Mouse (Mus musculus): ENCODE results near the gene Psmd8.
A peak's percentile ranks its signal among the peaks of the same experiment; 100 is the strongest.
"Not testable (repeated sequence)": the region's sequence is repeated elsewhere in the genome, so short reads cannot be mapped to it uniquely, and the experiment has no call there.

Gene Psmd8

DNA sequence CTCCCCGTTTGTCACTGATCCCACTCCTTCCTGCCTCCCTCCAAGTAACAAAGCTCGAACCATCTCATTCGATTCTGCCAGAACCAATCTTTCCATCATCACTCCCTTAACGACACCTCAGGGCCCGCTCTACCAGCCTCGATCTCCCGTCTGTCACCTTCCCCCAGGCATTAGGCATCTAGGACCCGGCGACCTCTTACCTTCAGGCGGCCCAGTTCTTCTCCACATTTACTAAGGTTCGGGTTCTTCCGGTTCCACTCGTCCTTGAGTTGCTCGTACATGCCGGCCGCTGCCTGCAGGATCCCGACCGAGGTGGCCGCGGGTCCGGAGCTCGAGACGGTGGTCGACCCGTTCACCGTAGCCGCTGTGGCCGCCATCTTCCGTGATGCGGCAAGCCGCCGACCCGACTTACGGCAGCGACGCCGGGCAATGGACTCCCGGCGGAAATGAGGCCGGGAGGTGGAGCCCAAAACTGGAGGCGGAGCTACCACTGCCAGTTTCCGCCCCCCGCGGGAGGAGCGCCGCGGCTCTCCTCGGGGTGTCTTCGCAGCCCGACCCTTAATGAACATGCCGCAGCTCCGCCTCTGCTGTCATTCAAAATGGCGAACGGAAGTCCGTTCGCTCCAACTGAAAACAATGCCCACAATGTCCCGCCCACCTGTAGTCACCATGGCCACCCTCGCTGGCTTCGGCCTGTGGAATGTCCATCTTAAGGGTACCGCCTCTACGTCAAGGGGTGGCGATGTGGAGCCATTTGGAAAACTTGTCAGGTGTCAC, at the start of gene Psmd8:
TSS of gene Psmd8 (minus strand) at position 625 of the 777 bp plus-strand sequence.
- peak; percentile 98 for DNase-seq

DNA sequence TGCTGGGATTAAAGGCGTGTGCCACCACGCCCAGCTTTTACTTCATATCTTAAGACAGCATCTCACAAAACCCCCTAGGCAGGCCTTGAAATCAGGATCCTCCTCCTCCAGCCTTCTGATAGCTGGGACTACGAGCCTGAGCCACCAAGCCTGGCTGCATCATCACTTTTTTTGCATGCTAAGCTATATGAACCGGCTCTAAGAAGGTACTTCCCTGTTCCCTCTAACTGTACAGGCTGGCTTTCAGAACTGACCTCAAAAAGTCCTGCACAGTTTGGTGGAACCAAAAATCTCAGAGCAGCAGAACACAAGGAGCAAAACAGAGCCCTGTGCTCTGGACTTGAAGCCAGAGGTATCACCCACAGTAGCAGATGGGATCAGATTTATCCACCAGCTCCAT, 47.7 kb upstream of the Psmd8 start:
- no peak for DNase-seq

DNA sequence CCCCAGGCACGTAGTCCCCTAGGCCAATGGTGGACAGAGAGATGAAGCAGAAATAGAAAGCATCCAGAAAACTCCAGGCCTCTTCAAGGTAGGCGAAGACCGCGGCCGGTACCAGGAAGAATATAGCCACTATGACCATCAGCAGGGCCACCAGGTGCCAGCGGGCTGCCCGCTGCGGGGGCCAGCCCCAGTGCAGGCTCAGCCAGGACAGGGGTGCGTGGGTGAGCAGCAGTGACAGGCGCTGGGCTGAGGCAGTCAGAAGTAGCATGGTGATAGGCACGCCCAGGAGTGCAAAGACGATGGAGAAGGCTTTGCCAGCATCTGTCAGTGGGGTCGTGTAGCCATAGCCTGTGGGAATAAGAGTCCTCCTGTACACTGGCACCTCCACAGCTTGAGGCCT, 45.0 kb upstream of the Psmd8 start:
- no peak for DNase-seq

DNA sequence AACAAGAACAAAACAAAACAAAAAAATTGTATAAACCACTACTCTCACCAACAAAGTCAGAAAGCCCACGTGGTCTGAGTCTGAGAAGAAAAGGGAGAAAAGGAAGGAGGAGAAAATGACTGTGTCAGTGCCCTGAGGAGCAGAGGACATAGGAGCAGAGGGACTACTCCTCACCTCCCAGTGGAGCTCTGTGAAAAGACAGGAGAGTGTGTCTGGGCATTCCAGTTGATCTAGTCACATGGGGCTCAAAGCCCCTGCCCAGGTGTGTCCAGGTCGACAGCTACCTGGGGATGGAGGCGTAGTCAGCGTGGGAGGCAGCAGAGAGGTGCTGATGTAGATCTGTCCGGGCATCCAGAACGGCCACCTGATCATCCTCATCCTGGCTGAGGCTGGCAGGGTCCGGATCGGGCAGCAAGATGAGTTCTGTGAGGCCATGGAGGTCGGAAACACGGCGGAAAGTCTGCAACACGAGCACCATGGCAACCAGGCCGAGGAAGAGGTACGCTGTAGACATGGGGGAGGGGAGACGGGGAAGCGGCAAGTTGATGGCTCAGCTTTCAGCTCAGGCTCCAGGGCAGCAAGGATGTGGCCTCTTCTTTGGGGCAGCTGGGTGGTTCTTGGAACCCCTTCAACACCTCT, 44.4 kb upstream of the Psmd8 start:
- DNase-seq = peak; percentile 29

DNA sequence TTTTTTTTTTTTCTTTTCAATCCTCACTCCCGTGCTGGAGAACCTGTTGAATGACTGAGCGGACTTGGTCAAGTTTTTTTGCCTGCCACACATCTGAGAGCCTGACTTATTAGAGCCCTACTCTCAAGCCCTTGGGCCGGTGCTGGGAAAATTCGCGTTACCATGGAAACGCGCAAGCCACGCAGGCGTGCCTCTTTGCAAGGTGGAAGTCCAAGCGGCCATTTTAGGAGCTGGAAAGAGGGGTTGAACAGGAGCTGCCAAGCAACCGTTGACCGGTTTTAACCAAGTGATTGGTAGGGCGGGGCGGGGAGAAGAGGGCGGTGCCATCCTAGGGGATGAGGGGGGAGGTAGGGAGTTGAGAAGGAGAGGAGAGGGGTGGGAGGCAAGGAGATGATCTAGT, 34.3 kb upstream of the Psmd8 start:
- no peak for DNase-seq

DNA sequence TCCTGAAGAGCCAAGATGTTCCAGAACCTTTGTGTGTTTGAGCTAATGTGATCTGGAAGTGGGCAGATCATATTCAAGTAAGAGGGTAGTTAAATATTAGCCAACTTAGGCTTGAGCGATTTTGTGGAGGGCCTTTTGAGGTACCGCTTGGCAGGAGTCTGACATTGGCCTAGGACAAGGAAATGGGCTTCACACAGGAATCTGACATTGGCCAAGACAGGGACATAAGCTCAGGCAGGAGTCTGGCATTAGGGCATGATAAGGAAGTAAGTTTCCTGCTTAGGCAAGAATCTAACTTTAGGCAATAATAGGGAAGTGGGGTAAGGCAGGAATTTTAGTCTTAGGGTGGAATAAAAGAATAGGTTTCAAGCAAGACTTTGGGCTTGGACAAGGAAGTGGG, 33.7 kb upstream of the Psmd8 start:
- DNase-seq = no peak

DNA sequence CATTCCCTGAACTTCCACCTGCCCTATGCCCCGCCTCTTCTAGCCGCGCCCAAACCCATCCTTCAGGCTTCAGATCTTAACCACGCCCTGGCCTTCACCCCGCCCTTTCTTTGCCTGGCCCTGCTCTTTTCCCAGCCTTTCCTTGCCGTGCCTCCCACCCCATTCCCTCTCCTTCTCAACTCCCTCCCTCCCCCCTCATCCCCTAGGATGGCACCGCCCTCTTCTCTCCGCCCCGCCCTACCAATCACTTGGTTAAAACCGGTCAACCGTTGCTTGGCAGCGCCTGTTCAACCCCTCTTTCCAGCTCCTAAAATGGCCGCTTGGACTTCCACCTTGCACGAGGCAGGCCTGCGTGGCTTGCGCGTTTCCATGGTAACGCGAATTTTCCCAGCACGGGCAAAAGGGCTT, 33.2 kb upstream of the Psmd8 start, which contains the start of gene Catsperg1:
TSS of gene Catsperg1 (minus strand) at position 361 of the 408 bp plus-strand sequence.
- no peak for DNase-seq

DNA sequence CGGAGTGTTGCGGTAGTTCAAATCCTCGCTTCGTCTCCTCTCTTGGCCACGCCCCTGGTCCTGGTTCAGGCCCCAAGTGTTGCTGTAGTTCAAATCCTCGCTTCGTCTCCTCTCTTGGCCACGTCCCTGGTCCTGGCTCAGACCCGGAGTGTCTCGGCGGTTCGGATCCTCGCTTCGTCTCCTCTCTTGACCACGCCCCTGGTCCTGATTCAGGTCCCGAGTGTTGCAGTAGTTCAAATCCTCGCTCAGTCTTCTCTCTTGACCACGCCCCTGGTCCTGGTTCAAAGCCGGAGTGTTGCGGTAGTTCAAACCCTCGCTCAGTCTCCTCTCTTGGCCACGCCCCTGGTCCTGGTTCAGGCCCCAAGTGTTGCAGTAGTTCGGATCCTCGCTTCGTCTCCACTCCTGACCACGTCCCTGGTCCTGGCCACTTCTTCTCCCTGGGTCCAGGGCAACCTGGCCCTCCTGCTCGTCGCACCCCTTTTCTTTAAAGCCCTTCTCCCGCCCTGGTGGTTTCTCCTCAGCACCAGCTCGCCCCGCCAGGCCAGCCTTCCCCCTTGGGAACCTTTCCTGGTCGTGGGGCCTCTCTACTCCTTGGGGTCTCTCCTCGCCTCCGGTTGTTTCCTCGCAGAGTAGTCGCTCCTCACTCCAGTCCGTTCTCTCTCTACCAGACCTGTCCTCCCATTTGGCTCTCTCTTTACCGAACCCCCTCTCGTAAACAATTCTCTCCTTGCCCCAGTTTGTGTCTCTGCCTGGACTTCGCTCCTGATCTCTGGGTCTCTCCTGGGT, 32.5 kb upstream of the Psmd8 start:
- DNase-seq = not testable (repeated sequence)

DNA sequence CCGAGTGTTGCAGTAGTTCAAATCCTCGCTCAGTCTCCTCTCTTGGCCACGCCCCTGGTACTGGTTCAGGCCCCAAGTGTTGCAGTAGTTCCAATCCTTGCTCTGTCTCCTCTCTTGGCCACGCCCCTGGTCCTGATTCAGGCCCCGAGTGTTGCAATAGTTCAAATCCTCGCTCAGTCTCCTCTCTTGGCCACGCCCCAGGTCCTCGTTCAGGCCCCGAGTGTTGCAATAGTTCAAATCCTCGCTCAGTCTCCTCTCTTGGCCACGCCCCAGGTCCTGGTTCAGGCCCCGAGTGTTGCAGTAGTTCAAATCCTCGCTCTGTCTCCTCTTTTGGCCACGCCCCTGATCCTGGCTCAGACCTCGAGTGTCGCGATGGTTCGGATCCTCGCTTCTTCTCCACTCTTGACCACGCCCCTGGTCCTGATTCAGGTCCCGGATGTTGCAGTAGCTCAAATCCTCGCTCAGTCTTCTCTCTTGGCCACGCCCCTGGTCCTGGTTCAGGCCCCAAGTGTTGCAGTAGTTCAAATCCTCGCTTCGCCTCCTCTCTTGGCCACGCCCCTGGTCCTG, 31.8 kb upstream of the Psmd8 start:
- DNase-seq = no peak

DNA sequence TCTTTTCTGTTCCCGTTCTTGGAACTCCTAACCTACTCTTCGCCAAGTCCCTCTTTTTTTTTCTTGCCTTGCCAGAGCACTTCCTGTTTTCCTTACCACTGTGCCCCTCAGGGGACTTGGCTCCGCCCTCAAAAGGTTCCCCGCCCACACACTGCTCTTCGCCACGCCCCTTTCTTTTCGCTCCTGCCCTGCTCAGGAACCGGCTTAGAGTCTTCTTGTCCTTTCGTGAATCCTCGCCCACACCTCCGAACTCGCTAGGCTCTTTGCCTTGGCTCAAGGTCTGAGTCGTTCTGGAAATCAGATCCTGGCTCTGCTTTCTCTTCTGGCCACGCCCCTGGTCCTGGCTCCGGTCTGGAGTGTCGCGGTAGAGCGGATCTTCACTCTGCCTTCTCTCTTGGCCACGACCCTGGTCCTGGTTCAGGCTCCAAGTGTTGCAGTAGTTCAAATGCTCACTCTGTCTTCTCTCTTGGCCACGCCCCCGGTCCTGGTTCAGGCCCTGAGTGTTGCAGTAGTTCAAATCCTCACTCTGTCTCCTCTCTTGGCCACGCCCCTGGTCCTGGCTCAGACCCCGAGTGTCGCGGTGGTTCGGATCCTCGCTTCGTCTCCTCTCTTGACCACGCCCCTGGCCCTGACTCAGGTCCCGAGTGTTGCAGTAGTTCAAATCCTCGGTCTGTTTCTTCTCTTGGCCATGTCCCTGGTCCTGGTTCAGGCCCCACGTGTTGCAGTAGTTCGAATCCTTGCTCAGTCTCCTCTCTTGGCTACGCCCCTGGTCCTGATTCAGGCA, 31.1 kb upstream of the Psmd8 start:
- peak; percentile 89 for DNase-seq

DNA sequence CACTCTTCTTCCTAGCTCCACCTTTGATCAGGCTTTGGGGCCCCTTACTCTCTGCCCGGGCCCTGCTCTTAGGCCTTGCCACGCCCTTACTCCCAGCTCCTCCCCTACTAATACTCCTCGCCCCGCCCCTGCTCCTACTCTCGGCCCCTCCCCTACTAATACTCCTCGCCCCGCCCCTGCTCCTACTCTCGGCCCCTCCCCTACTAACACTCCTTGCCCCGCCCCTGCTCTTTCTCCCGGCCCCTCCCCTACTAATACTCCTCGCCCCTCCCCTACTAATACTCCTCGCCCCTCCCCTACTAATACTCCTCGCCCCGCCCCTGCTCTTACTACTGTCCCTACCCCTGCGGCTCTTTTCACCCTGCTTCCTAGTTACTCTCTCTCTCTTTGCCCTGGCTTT, 30.5 kb upstream of the Psmd8 start:
- peak; percentile 43 for DNase-seq

DNA sequence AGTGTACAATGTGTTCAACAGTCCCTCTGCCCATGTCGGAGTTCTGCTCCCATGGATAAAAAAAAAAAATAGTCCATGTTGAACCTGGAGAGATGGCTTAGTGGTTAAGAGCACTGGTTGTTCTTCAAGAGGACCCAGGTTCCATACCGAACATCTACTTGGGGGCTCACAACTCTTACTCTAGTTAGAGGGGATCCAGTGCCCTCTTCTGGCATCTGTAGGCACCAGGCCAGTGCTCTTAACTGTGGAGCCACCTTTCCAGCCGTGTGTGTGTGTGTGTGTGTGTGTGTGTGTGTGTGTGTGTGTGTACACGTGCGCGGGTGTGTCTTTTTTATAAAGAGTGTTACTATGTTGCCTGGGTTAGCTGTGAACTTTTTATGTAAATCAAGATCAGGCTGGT, 22.1 kb upstream of the Psmd8 start:
- peak; percentile 38 for DNase-seq

DNA sequence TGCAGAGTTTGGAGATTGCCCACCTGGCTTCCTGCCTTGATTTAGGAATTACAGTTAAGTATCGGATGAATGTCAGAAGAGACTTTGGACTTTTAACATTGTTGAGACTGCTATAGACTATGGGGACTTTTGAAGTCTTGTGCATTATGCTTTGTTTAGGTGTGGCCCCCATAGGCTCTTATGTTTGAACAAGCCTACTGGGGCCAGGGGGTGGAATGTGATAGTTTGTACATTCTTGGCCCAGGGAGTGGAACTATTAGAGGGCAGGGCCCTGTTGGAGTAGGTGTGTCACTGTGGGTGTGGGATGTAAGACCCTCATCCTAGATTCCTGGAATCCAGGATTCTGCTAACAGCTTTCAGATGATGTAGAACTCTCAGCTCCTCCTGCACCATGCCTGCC, 13.7 kb upstream of the Psmd8 start:
- not testable (repeated sequence) for DNase-seq

DNA sequence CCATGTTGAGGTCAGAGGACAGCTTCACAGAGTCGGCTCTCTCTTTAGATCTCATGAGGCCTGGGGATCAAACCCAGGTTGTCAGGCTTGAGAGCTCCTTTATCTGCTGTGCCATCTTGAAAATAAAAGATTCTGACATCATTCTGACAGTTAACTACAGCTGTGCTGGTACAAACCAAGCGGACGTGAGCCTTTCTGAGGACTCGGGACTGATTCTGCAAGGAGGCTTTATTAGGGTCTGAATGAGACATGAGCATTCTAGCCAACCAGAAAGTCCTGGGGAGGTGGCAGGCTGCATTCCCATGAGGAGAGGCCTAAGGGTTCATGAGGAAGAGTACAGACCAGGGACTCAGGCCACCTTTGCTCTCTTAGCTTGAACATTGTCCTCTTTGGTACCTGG, 822 bp upstream of the Psmd8 start:
- not testable (repeated sequence) for DNase-seq

DNA sequence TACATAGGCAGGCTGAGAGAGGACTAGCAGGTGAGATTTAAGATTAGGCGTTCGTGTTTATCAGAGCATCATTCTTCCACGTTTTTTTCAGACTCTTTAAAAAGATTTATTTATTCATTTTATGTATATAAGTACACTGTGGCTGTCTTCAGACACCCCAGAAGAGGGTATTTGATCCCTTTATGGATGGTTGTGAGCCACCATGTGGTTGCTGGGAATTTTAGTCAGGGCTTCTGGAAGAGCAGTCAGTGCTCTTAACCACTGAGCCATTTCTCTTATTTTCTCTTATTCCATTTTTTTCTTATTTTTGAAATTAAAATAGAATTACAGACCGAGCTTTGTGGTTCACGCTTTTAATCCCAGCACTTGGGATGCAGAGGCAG, 344 bp upstream of the Psmd8 start:
- DNase-seq = no peak

DNA sequence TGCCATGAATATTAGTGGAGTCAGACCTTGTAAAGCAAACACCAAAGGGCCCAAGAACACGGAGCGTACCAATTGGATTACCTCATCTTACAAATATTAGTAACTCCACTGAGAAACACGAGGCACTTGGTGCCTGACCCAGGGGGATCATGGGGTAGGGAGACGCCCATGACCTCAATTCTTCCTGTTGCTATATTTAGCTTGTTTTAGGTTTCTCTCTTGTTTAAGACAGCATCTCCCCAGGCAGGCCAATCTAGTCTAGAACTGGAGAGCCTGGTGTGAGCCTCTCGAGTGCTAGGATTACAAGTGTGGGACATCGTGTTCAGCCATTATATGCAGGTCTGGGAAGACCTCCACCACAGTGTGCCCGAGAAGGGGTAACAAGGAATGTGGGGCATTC, 1.2 kb downstream of the Psmd8 start:
- peak; percentile 24 for DNase-seq

DNA sequence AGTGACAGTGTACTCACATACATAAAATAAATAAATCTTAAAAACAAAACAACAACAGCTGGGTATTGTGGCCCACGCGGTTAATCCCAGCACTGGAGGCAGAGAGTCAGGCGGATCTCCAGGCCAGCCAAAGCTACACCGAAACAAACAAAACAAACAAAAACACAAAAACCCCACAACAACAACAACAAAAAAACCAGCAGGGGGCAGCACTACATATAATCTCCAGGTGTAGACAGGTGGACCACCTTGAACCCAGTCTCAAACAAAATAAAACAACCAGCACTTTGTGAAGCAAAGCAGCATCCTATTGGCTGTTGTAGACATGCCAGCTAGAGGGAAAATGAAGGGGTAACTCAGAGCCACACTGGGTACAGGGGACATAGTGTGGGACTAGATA, 2.4 kb downstream of the Psmd8 start:
- DNase-seq = peak; percentile 29

DNA sequence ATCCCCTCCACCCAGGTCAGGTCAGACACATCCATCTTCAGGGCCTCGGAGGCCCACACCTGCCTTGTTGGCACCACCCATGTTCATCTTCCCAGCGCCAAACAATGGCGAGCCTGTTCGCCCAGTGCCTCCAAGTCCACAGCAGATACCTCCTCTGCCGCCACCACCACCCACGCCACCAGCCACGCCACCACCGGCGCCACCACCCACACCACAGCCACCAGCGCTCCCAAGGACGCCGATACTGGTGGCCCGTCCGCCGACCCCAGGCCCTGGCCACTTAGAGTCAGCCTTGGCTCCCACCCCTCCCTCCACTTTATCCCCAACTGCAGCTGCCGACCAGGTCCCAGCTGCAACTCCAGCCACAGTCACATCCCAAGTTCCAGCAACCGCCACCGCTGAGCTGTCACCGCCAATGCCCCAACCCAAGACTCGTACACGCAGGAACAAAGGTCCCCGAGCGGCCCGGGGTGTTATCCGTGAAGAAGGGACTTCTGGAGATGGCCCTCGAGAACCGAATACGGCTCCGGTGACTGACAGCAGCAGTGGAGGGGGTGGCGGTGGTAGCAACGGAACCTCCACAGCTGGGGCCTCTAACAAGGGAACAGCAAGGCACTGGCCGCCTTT, 8.0 kb downstream of the Psmd8 start:
- DNase-seq = no peak

DNA sequence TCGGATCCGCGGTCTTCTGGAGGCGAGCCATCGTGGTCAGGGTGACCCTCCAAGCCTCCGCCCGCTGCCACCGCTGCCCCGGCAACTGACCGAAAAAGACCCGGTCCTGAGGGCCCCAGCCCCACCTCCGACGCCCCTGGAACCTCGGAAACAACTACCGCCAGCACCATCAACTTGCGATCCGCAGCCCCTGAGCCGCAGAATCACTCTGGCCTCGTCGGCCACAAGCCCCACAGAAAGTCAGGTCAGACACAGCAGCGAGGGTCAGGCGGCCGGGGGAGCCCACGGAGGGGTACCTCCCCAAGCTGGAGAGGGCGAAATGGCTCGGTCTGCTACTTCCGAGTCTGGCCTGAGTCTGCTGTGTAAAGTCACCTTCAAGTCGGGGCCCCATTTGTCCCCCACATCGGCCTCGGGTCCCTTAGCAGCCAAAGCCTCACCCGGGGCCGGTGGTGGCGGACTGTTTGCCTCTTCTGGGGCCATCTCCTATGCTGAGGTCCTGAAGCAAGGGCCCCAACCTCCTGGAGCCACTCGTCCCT, 8.9 kb downstream of the Psmd8 start:
- no peak for DNase-seq

DNA sequence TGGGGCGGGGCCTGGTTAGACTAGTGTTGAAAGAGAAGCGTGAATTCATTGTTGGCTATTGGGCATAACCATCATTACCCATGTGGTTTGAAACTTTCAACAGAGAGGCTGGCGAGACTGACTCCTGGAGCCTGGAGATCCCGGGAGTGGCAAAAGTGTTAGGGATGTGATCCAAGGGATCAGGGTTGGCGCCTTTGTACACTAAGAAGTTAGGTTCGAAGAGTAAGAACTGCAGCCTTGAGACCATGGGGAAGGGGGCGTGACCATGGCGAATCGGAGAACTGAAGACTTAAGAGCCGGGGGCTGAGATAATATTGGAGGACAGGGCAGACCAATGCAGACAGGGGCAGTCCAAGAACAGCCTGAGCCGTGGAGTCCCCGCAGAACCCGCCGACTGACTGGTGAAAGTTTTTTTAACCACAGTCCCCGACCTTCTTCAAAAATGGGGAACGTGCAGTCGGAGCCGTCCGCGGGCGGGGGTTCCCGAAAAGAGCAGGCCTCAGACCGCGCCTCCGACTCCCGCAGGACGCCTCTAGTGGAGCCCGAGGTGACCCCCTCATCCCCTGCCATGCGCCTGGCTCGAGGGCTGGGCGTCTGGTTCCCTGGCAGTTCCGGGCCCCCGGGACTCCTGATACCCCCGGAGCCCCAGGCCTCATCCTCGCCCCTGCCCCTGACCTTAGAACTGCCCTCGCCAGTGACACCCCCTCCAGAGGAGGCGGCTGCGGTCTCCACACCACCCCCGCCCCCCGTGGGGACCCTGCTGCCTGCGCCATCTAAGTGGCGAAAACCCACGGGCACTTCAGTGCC, 9.5 kb downstream of the Psmd8 start:
- DNase-seq = no peak

All from thymus, postnatal 14 days (tissue).